Mouse (Mus musculus): ENCODE measurements around the gene Bnip1.

Gene Bnip1

GRCm38 (mm10) chr17:26838911-26839717 is 58.2 kb downstream of the Bnip1 start:
- in situ Hi-C loops (cut with MboI, MseI), result no loop called here

DNA sequence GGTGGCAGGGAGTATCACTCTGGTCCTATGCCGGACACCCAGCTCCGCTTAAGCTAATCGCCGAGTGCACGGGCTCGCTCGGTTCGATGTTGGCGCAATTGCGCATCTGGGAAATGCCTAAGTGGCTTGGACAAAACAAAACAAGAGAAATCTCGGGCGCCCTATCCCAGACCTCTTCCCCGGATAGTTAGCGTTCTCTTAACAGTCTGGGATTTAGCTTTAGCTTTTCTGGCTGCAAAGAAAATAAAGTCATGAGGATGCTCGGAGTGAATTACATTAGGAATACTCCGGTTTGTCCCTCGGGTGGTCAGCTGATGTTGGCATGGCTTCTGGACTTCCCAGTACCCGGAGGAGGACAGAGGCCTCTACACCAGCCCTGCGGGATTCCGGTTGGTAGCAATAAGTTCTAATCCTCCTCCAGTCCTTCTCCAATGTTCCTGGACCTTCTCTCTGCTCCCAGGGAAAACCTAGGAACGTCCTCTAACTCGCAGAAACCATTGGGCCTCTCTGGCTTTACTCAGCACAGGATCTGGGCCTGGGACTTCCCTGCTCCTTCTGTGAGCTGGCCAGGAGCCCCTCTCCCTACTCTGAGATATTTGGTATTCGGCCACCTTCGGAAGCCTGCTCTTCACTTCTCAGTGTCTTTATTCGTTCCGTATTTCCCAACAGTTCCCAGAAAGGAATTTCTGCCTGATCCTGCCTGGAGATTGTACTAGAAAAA is 59.0 kb downstream of the Bnip1 start:
- in situ Hi-C loops (cut with MboI, MseI), result loop anchor here in 1 of 2 experiments (10.0 kb wide), 1 partner anchor 1145 kb away; no protein-coding TSS in a partner anchor

DNA sequence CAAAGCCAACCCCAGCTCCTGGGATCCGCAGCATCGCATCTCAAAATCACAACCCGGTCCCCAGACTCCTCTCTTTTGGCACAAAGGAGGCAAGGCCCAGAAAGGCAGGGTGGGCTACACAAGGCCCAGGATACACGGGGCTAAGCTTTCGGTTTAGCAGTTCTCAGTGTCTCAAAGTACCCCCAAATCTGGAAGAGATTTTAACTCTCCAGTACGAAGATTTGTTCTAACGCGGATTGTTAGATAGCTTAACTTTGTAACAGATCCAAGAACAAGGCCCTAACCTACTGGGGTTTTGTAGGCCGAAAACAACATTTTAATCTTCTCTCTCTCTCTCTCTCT is 59.5 kb downstream of the Bnip1 start:
- in situ Hi-C loops (cut with MboI, MseI), result loop anchor here in 1 of 2 experiments (10.0 kb wide), 1 partner anchor 1146 kb away; no protein-coding TSS in a partner anchor

GRCm38 (mm10) chr17:26840922-26841731 is 60.3 kb downstream of the Bnip1 start:
- in situ Hi-C loops (cut with MboI, MseI), result loop anchor here in 1 of 2 experiments (10.0 kb wide), 1 partner anchor 1146 kb away; no protein-coding TSS in a partner anchor

GRCm38 (mm10) chr17:26841981-26842380 is 61.1 kb downstream of the Bnip1 start:
- in situ Hi-C loops (cut with MboI, MseI), result loop anchor here in 1 of 2 experiments (10.0 kb wide), 1 partner anchor 1147 kb away; no protein-coding TSS in a partner anchor

Data from T-helper 17 cell (primary cell).